Mouse (Mus musculus) neural tube, embryonic 11.5 days (tissue): ENCODE measurements at regions not wholly inside any gene's neighbourhood (a gene's known extent, or its start where the extent isn't known, plus 50 kb on each side); places are given as distances from the start of the nearest gene placed in this dataset.

Source experiments
- ATAC-seq: fragments of 200-750 bp; cut with Nextera tagmentation; 2 replicates; pipeline ENCODE4 v1.8.0; 2017; ENCODE audit warnings: moderate number of reproducible peaks, mild to moderate bottlenecking, moderate TSS enrichment, moderate library complexity; ENCODE audit not compliant: insufficient read depth, low FRiP score, low TSS enrichment
- DNase-seq: peaks from one replicate; pipeline ENCODE4 v3.0.0-alpha.2; 2015; ENCODE audit warnings: low spot score
- H3K27ac ChIP-seq: fragments of 300-500 bp; sonication (generic); 2 replicates; pipeline ENCODE4 v1.5.1; 2014; ENCODE audit warnings: low read depth, mild to moderate bottlenecking, low read length
- H3K27me3 ChIP-seq: fragments of 300-500 bp; sonication (generic); 2 replicates; pipeline ENCODE4 v1.6.1; 2014; ENCODE audit warnings: mild to moderate bottlenecking, low read length, mixed read lengths; ENCODE audit not compliant: control insufficient read depth, insufficient read depth
- H3K36me3 ChIP-seq: fragments of 300-500 bp; sonication (generic); 2 replicates; pipeline ENCODE4 v1.6.1; 2014; ENCODE audit warnings: mild to moderate bottlenecking, low read length, moderate library complexity, mixed read lengths; ENCODE audit not compliant: control insufficient read depth, insufficient read depth
- H3K4me1 ChIP-seq: fragments of 300-500 bp; sonication (generic); 2 replicates; pipeline ENCODE4 v1.6.1; 2014; ENCODE audit warnings: low read length, mixed read lengths; ENCODE audit not compliant: control insufficient read depth, insufficient read depth
- H3K4me2 ChIP-seq: fragments of 300-500 bp; sonication (generic); 2 replicates; pipeline ENCODE4 v1.6.1; 2014; ENCODE audit warnings: low read depth, mild to moderate bottlenecking, moderate library complexity
- H3K4me3 ChIP-seq: fragments of 300-500 bp; sonication (generic); 2 replicates; pipeline ENCODE4 v1.5.1; 2014; ENCODE audit warnings: low read depth, low read length
- H3K9ac ChIP-seq: fragments of 300-500 bp; sonication (generic); 2 replicates; pipeline ENCODE4 v1.6.1; 2014; ENCODE audit warnings: mild to moderate bottlenecking, low read length
- H3K9me3 ChIP-seq: fragments of 300-500 bp; sonication (generic); 2 replicates; pipeline ENCODE4 v1.6.1; 2016; ENCODE audit warnings: low read length; ENCODE audit not compliant: control insufficient read depth
- WGBS: fragments of 180-500 bp; shearing (Covaris S2); extraction: QIAGEN DNeasy Blood & Tissue Kit; methylation state at CpG from one replicate; pipeline ENCODE4 v1.1.7; 2014; 5-methylcytosine and 5-hydroxymethylcytosine counted together

GRCm38 (mm10) chr13:44421426-44421825 lies 307.8 kb upstream of the Jarid2 start:
- no peak for DNase-seq
- no peaks in the 10 kb centered on the region for H3K36me3 ChIP-seq
- H3K4me3 ChIP-seq: no peak overlapping the region
- H3K9me3 ChIP-seq: no peaks in the 10 kb centered on the region
- no peaks in the 10 kb centered on the region for H3K27me3 ChIP-seq
- no peak overlapping the region for H3K4me2 ChIP-seq
- peaks cover 12% of the 10 kb centered on the region; the same call in 1 of the 2 replicates for H3K4me1 ChIP-seq
- no peak for ATAC-seq
- WGBS: 83% methylated on average over 3 of the region's 3 CpGs
- H3K27ac ChIP-seq: no peak overlapping the region
- no peak overlapping the region for H3K9ac ChIP-seq

GRCm38 (mm10) chr13:44421922-44422321 lies 307.4 kb upstream of the Jarid2 start:
- whole genome bisulfite sequencing: 53% methylated on average over 5 of the region's 5 CpGs

GRCm38 (mm10) chr13:44430492-44430891 lies 298.8 kb upstream of the Jarid2 start:
- H3K4me2 ChIP-seq: no peak overlapping the region

More at GRCm38 (mm10) chr13:44421922-44422321, 307.4 kb upstream of the Jarid2 start:
- H3K4me2 ChIP-seq: no peak overlapping the region
- H3K36me3 ChIP-seq: no peaks in the 10 kb centered on the region
- no peaks in the 10 kb centered on the region for H3K27me3 ChIP-seq
- H3K4me1 ChIP-seq: peaks cover 12% of the 10 kb centered on the region; the same call in 1 of the 2 replicates
- no peak for DNase-seq
- H3K27ac ChIP-seq: no peak overlapping the region
- no peaks in the 10 kb centered on the region for H3K9me3 ChIP-seq
- no peak overlapping the region for H3K4me3 ChIP-seq
- ATAC-seq: no peak
- no peak overlapping the region; the same call in 1 of the 2 replicates for H3K9ac ChIP-seq

GRCm38 (mm10) chr13:44437709-44438108 lies 291.6 kb upstream of the Jarid2 start:
- no peak for DNase-seq
- no peaks in the 10 kb centered on the region for H3K36me3 ChIP-seq
- no peaks in the 10 kb centered on the region for H3K27me3 ChIP-seq
- ATAC-seq: no peak
- 87% methylated on average over 1 of the region's 1 CpGs for WGBS
- H3K4me2 ChIP-seq: no peak overlapping the region
- H3K4me1 ChIP-seq: no peaks in the 10 kb centered on the region
- H3K27ac ChIP-seq: no peak overlapping the region
- H3K9me3 ChIP-seq: no peaks in the 10 kb centered on the region
- no peak overlapping the region for H3K4me3 ChIP-seq
- H3K9ac ChIP-seq: no peak overlapping the region

More at GRCm38 (mm10) chr13:44430492-44430891, 298.8 kb upstream of the Jarid2 start:
- ATAC-seq (no peak), DNase-seq (no peak)
- Histone ChIP-seq H3K9me3 (no peaks in the 10 kb centered on the region), H3K27ac (no peak overlapping the region), H3K36me3 (no peaks in the 10 kb centered on the region), H3K4me1 (no peaks in the 10 kb centered on the region), H3K27me3 (no peaks in the 10 kb centered on the region), H3K4me3 (no peak overlapping the region), H3K9ac (no peak overlapping the region)
- WGBS: 91% methylated on average over 8 of the region's 8 CpGs

GRCm38 (mm10) chr13:44441061-44441460 lies 288.2 kb upstream of the Jarid2 start:
- H3K9me3 ChIP-seq: no peaks in the 10 kb centered on the region
- H3K27ac ChIP-seq: no peak overlapping the region
- H3K36me3 ChIP-seq: no peaks in the 10 kb centered on the region
- DNase-seq: no peak
- no peak for ATAC-seq
- no peaks in the 10 kb centered on the region for H3K4me1 ChIP-seq
- no peak overlapping the region for H3K4me3 ChIP-seq
- WGBS: 88% methylated on average over 3 of the region's 3 CpGs
- H3K4me2 ChIP-seq: no peak overlapping the region
- no peak overlapping the region for H3K9ac ChIP-seq
- no peaks in the 10 kb centered on the region for H3K27me3 ChIP-seq

GRCm38 (mm10) chr13:44449216-44449830 lies 280.0 kb upstream of the Jarid2 start:
- Histone ChIP-seq H3K4me1 (no peaks in the 10 kb centered on the region), H3K9ac (no peak overlapping the region), H3K27me3 (no peaks in the 10 kb centered on the region), H3K4me3 (no peak overlapping the region), H3K36me3 (no peaks in the 10 kb centered on the region), H3K4me2 (no peak overlapping the region), H3K9me3 (no peaks in the 10 kb centered on the region), H3K27ac (no peak overlapping the region)
- 73% methylated on average over 1 of the region's 1 CpGs for WGBS
- DNase-seq (no peak), ATAC-seq (no peak)

- DNase-seq: no peak
- ATAC-seq: no peak
- H3K4me2 ChIP-seq: no peak overlapping the region
- H3K36me3 ChIP-seq: no peaks in the 10 kb centered on the region
- no peak overlapping the region for H3K9ac ChIP-seq
- H3K27ac ChIP-seq: no peak overlapping the region
- no peaks in the 10 kb centered on the region for H3K27me3 ChIP-seq
- 92% methylated on average over 5 of the region's 5 CpGs for WGBS
- no peaks in the 10 kb centered on the region for H3K4me1 ChIP-seq
- no peak overlapping the region for H3K4me3 ChIP-seq
- H3K9me3 ChIP-seq: no peaks in the 10 kb centered on the region
These were observed 278.1 kb upstream of the Jarid2 start for GRCm38 (mm10) chr13:44451224-44451623.

GRCm38 (mm10) chr13:44453131-44453530 lies 276.1 kb upstream of the Jarid2 start:
- Histone ChIP-seq H3K27ac (no peak overlapping the region), H3K4me3 (no peak overlapping the region), H3K4me2 (no peak overlapping the region), H3K36me3 (no peaks in the 10 kb centered on the region), H3K4me1 (no peaks in the 10 kb centered on the region), H3K27me3 (no peaks in the 10 kb centered on the region), H3K9me3 (no peaks in the 10 kb centered on the region), H3K9ac (no peak overlapping the region)
- no peak for ATAC-seq
- DNase-seq: no peak
- WGBS: 82% methylated on average over 7 of the region's 7 CpGs

- Histone ChIP-seq H3K4me1 (no peaks in the 10 kb centered on the region), H3K27ac (no peak overlapping the region), H3K4me3 (no peak overlapping the region), H3K36me3 (no peaks in the 10 kb centered on the region), H3K9ac (no peak overlapping the region), H3K4me2 (no peak overlapping the region), H3K9me3 (no peaks in the 10 kb centered on the region), H3K27me3 (no peaks in the 10 kb centered on the region)
- ATAC-seq (no peak), DNase-seq (no peak)
- WGBS: 66% methylated on average over 9 of the region's 9 CpGs
These were observed 275.1 kb upstream of the Jarid2 start for GRCm38 (mm10) chr13:44454136-44454535.
